Mouse (Mus musculus): ENCODE results near the gene Naip5. TPM values are rescaled to one million over a fixed set of nuclear protein-coding genes. Genes with fewer than 3 reads are reported as not detected.

Gene Naip5
- polyA plus RNA-seq, 1 experiment from 2014 or later = 0.27 TPM

Other genes starting within 250 kb of the Naip5 start
- 33.0 and 37.7 TPM in 2 replicates for gene Mccc2, start 230.7 kb downstream of the Naip5 start, polyA plus RNA-seq (2014; fragmentation: Nextera tagmentation; extraction: Ambion mirVana)
- gene Bdp1, start 142.3 kb downstream of the Naip5 start, polyA plus RNA-seq (2014; fragmentation: Nextera tagmentation; extraction: Ambion mirVana) = 25.7 and 31.2 TPM in 2 replicates
- gene Serf1, start 138.3 kb downstream of the Naip5 start, polyA plus RNA-seq (2014; fragmentation: Nextera tagmentation; extraction: Ambion mirVana) = 185 and 203 TPM in 2 replicates
- gene Smn1, start 121.5 kb downstream of the Naip5 start, polyA plus RNA-seq (2014; fragmentation: Nextera tagmentation; extraction: Ambion mirVana) = 79.9 and 91.0 TPM in 2 replicates
- gene Naip2, start 44.2 kb downstream of the Naip5 start, polyA plus RNA-seq (2014; fragmentation: Nextera tagmentation; extraction: Ambion mirVana) = 0.12 and 0.17 TPM in 2 replicates
- 0.04 and 0.05 TPM in 2 replicates for gene Naip6, start 71.4 kb upstream of the Naip5 start, polyA plus RNA-seq (2014; fragmentation: Nextera tagmentation; extraction: Ambion mirVana)
- not detected in 2 replicates for gene Naip1, start 206.5 kb upstream of the Naip5 start, polyA plus RNA-seq (2014; fragmentation: Nextera tagmentation; extraction: Ambion mirVana)
- gene Gtf2h2, start 246.3 kb upstream of the Naip5 start, polyA plus RNA-seq (2014; fragmentation: Nextera tagmentation; extraction: Ambion mirVana) = 82.6 and 105 TPM in 2 replicates

All from forebrain, embryonic 11.5 days (tissue).